Mouse (Mus musculus) E14TG2a.4 (cell line): Measurements from ENCODE around the gene Dab1.

Source experiments
- H3K27me3 ChIP-seq: 2 replicates; pipeline ENCODE4 v1.6.1; 2014; ENCODE audit warnings: low read length, control low read depth; ENCODE audit not compliant: insufficient read depth
- H3K36me3 ChIP-seq: 2 replicates; pipeline ENCODE4 v1.6.1; 2014; ENCODE audit warnings: low read length, control low read depth; ENCODE audit not compliant: insufficient read depth
- H3K4me1 ChIP-seq: replicated peaks from 2 replicates; pipeline ENCODE4 v1.6.1; 2014; ENCODE audit warnings: low read depth, low read length, control low read depth
- H3K4me3 ChIP-seq: replicated peaks from 2 replicates; pipeline ENCODE4 v1.5.1; 2014; ENCODE audit warnings: mild to moderate bottlenecking, low read length
- H3K9me3 ChIP-seq: 2 replicates; pipeline ENCODE4 v1.6.1; 2014; ENCODE audit warnings: low read length, control low read depth
- CTCF ChIP-seq: conservative IDR thresholded peaks from 2 replicates; pipeline ENCODE4 v1.5.1; 2014; ENCODE audit warnings: low read length
- NANOG ChIP-seq: IDR thresholded peaks from 2 replicates; pipeline ENCODE4 v1.6.1; 2014; ENCODE audit warnings: borderline replicate concordance, low read length, mixed read lengths
- POU5F1 ChIP-seq: IDR thresholded peaks from 2 replicates; pipeline ENCODE4 v1.6.1; 2014; ENCODE audit warnings: low read length, borderline replicate concordance

The Dab1 gene

DNA sequence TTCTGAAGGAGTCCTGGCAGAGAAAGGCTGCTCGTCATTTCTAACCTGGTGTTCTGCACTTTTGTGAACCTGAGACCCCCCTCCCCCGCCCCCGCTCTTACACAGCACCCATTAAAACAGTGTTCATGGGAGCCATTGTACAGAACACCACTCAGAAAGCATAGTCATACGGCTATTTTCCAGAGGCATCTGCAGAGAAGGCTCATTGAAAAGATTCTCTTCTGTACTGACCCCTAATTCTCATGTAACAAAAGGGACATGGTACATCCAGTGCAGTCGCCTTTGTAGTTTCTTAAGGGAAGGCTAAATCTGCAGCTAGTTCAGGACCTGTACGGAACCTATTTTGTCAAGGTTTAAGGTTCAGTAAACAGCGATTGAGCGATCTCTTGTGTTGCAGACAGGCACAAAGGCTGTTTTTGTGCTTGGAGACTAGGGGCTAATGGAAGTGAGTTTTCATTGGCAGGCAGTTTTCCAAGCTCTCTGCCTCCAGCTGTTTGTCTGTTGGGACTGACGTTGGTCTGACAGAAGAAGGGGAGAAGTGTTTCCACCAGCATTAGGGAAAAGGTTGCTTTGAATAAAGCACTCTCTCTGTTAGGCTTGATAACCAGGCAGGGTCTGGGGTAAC lies 780.1 kb downstream of the Dab1 start:
- Histone ChIP-seq H3K36me3 (no peaks in the 10 kb centered on the region), H3K4me3 (no peak overlapping the region), H3K4me1 (peaks cover 17% of the 10 kb centered on the region), H3K27me3 (no peaks in the 10 kb centered on the region), H3K9me3 (no peaks in the 10 kb centered on the region)
- no peak for TF ChIP-seq CTCF
- no peak for TF ChIP-seq POU5F1
- no peak for TF ChIP-seq NANOG

DNA sequence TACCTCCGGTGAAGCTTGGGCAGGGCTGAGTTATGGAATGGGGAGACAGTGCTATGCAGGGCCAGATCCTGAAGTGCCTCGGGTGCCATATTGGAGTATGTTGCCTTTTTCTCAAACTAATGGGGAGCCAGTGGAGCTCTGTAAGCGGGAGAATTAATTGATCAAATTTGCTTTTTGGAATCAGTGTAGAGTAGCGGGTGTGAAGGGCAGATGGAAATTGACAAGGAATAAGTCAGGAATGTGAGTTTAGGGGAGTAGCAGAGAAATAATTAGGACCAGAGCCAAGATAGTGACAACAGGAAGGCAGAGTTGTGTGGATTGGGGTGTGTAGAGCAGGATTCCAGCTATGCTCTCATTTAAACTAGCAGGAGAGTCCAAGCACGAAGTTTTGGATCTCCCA lies 784.9 kb downstream of the Dab1 start:
- TF ChIP-seq NANOG (no peak), POU5F1 (no peak), CTCF (no peak)
- H3K9me3 ChIP-seq, result no peaks in the 10 kb centered on the region
- no peaks in the 10 kb centered on the region for H3K36me3 ChIP-seq
- H3K4me1 ChIP-seq, result 0 out of 2 replicates have a peak, but pooled peaks cover 8% of the 10 kb centered on the region
- H3K27me3 ChIP-seq, result no peaks in the 10 kb centered on the region
- no peak overlapping the region for H3K4me3 ChIP-seq

DNA sequence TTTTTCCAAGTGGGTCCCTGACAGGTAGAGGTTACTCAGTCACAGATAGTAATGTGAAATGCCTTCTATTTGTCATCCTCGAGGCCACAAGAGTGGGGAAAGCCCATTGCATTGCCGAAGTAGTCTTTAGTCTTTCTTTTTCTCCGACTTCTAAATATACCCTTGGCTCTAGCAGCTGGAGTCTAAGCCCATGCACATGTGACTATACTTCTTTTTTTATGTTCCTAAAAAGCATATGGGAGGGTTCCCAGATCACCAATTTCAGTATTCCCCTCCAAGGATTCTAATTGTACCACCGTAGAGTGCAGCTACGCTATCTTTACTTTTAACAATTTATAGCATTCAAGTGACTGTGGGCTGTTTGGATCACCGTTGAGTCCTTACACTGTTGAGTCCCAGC lies 791.8 kb downstream of the Dab1 start:
- peaks cover 15% of the 10 kb centered on the region for H3K4me1 ChIP-seq
- TF ChIP-seq CTCF, result no peak
- no peak for TF ChIP-seq POU5F1
- H3K9me3 ChIP-seq, result no peaks in the 10 kb centered on the region
- no peaks in the 10 kb centered on the region for H3K36me3 ChIP-seq
- H3K27me3 ChIP-seq, result no peaks in the 10 kb centered on the region
- H3K4me3 ChIP-seq, result no peak overlapping the region

DNA sequence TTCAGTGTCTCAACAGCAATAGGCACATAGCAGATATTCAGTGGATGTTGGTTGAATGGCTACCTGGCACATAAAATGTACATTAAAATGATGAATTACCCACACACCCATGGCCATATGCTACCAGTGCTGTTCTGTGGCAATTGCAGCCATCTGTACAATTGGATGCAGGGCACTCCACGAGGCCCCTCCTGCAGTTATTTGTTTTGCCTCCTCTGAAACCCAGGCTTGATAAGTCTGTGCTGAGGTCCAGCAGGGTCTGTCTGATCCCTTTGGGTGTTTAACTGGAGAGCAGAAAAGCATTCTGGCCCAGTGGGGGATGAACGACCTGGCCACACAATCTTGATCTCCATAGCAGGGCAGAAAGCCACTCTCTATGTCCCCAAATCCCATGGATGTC lies 796.3 kb downstream of the Dab1 start:
- no peaks in the 10 kb centered on the region for H3K36me3 ChIP-seq
- no peaks in the 10 kb centered on the region for H3K9me3 ChIP-seq
- TF ChIP-seq POU5F1 (no peak), NANOG (no peak), CTCF (no peak)
- no peak overlapping the region for H3K4me3 ChIP-seq
- H3K4me1 ChIP-seq, result peaks cover 5% of the 10 kb centered on the region
- no peaks in the 10 kb centered on the region for H3K27me3 ChIP-seq

DNA sequence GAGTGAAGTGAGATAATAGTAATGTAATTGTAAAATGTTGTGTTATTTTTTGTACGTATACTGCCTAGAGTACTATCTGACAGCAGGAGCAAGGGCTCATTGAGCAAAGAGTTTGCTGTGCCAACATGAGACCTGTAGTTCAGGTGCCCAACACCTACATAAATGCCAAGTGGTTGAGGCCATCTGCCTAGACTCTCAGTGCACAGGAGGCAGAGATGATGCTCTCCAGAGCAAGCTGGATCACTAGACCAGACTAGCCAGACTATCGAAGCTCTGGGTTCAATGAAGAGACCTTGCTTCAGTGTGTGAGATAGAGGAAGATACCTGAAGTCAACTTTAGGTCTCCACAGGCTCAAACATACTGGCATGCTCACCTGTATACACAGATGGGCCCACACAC lies 799.2 kb downstream of the Dab1 start:
- no peaks in the 10 kb centered on the region for H3K4me1 ChIP-seq
- H3K27me3 ChIP-seq, result no peaks in the 10 kb centered on the region
- TF ChIP-seq NANOG, result no peak
- no peak for TF ChIP-seq CTCF
- no peak for TF ChIP-seq POU5F1
- H3K36me3 ChIP-seq, result no peaks in the 10 kb centered on the region
- H3K4me3 ChIP-seq, result no peak overlapping the region
- H3K9me3 ChIP-seq, result no peaks in the 10 kb centered on the region

DNA sequence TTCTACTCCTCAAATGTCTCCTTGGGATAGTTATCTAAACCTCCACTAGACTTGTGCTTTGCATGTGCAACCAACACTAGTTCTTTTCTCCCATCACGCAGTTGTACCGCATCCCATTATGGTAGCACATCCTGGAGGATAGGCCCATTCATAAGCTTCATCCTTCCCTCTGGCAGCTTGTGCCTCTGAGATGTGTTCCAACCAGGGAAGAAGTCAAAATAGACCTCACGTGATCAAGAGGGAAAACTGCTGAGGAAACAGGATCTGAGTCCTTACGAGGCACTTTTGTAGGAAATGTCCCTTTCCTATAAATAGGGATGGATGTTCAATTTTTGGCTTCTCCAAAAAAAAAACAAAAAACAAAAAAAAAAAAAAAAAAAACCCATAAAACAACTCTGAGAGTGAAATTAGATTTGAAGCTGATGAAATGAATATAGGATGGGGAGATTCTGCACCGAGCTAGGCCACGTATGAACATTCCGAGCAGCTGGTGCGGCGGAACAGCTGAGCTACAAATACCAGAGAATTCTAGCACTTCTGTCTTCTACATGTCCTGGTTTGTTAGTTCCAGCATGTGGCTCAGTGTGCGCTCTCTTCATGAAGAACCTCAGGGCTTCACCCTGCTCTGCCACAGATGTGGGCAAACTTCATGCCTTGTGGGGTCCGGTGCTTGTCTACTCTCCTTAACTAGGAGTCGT lies 802.0 kb downstream of the Dab1 start:
- no peak overlapping the region for H3K4me3 ChIP-seq
- TF ChIP-seq CTCF (no peak), POU5F1 (no peak)
- H3K9me3 ChIP-seq, result no peaks in the 10 kb centered on the region
- no peaks in the 10 kb centered on the region for H3K36me3 ChIP-seq
- no peaks in the 10 kb centered on the region for H3K4me1 ChIP-seq
- H3K27me3 ChIP-seq, result no peaks in the 10 kb centered on the region

DNA sequence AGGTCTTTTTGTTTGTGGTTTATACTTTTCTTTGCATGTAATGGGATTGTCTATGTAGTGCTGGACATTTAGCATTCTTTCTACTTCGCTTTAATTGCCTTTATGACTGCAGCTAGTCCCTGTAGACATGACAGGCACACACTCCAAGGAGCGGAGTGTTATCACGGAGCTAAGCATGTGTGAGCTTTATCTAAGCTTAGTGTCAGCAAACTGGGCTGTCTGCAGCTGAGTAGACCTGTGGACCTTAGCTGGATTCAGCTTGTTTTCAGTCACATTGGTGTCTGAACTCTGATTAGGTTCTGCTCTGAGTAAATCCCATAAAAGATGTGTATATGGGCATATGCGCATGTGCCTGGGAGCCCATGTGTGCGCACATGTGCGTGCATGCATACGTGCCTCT lies 810.0 kb downstream of the Dab1 start:
- Histone ChIP-seq H3K9me3 (no peaks in the 10 kb centered on the region), H3K27me3 (no peaks in the 10 kb centered on the region), H3K4me3 (no peak overlapping the region), H3K36me3 (no peaks in the 10 kb centered on the region), H3K4me1 (no peaks in the 10 kb centered on the region)
- TF ChIP-seq CTCF (no peak), POU5F1 (no peak), NANOG (no peak)

DNA sequence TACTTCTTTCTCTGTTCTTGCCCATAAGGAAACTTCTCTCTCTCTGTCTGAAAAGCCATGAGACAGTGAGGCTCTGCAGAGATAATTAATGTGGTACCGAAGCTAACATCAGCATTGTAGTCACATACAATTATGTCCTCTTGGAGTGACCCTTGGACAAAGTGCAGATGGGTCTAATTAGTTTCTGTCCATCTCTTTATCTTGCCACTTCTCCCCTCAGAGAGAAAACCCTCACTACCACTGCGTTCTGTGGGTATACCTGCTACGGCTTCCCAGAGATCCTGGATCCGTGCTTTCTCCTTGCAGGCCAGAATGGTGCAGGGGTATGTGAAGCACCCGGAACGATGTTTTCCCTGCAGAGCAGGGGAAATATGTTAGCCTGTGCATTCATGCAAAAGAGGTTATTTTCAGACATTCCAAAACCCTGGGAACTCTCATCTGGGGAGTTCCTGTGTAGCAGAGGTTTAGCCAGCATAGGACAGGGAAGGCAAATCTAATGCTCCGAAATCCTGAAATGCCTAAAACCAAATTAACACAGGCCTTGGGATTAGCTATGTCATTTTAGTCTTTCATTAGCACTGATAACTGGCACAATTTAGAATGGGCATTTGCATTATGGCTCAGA lies 812.2 kb downstream of the Dab1 start:
- Histone ChIP-seq H3K4me3 (no peak overlapping the region), H3K9me3 (no peaks in the 10 kb centered on the region), H3K27me3 (no peaks in the 10 kb centered on the region), H3K36me3 (no peaks in the 10 kb centered on the region), H3K4me1 (no peaks in the 10 kb centered on the region)
- no peak for TF ChIP-seq CTCF
